Mouse (Mus musculus) midbrain, postnatal 0 days (tissue): Measurements from ENCODE around the gene Fut8. TPM values are rescaled to one million over a fixed set of nuclear protein-coding genes. Genes with fewer than 3 reads are reported as not detected.
"Not testable (repeated sequence)": the region's sequence is repeated elsewhere in the genome, so short reads cannot be mapped to it uniquely, and the experiment has no call there.

ENCODE experiments used
- ATAC-seq: fragments of 200-750 bp; cut with Nextera tagmentation; 2 replicates; pipeline ENCODE4 v1.8.0; 2017; ENCODE audit warnings: moderate number of reproducible peaks, mild to moderate bottlenecking, moderate TSS enrichment, moderate library complexity; ENCODE audit not compliant: low FRiP score
- DNase-seq: peaks from one replicate; pipeline ENCODE4 v3.0.0-alpha.2; 2015; ENCODE audit warnings: low spot score
- H3K27ac ChIP-seq: fragments of 300-500 bp; sonication (generic); 2 replicates; pipeline ENCODE4 v1.5.1; 2014; ENCODE audit warnings: low read depth, mild to moderate bottlenecking, low read length, mixed read lengths
- H3K27me3 ChIP-seq: fragments of 300-500 bp; sonication (generic); 2 replicates; pipeline ENCODE4 v1.6.1; 2014; ENCODE audit warnings: low read length, control low read depth, mixed read lengths; ENCODE audit not compliant: insufficient read depth
- H3K36me3 ChIP-seq: fragments of 300-500 bp; sonication (generic); 2 replicates; pipeline ENCODE4 v1.6.1; 2014; ENCODE audit warnings: low read length, control low read depth, mixed read lengths; ENCODE audit not compliant: insufficient read depth
- H3K4me1 ChIP-seq: fragments of 300-500 bp; sonication (generic); 2 replicates; pipeline ENCODE4 v1.6.1; 2014; ENCODE audit warnings: mild to moderate bottlenecking, control low read depth, antibody characterized with exemption, low read length, mixed read lengths; ENCODE audit not compliant: insufficient read depth
- H3K4me2 ChIP-seq: fragments of 300-500 bp; sonication (generic); 2 replicates; pipeline ENCODE4 v1.6.1; 2014; ENCODE audit warnings: low read depth, mild to moderate bottlenecking, low read length, mixed read lengths; ENCODE audit not compliant: poor library complexity, severe bottlenecking
- H3K4me3 ChIP-seq: fragments of 300-500 bp; sonication (generic); 2 replicates; pipeline ENCODE4 v1.5.1; 2014; ENCODE audit warnings: low read depth, mild to moderate bottlenecking, low read length, moderate library complexity
- H3K9ac ChIP-seq: fragments of 300-500 bp; sonication (generic); replicated peaks from 2 replicates; pipeline ENCODE4 v1.6.1; 2014; ENCODE audit warnings: mild to moderate bottlenecking, low read length, moderate library complexity, mixed read lengths; ENCODE audit not compliant: poor library complexity, severe bottlenecking
- H3K9me3 ChIP-seq: fragments of 300-500 bp; sonication (generic); 2 replicates; pipeline ENCODE4 v1.6.1; 2016; ENCODE audit warnings: low read length, control low read depth
- CTCF ChIP-seq: IDR thresholded peaks from 2 replicates; pipeline ENCODE4 v1.5.1; 2016; ENCODE audit warnings: antibody characterized with exemption, mild to moderate bottlenecking
- WGBS: fragments of 180-500 bp; shearing (Covaris S2); extraction: QIAGEN DNeasy Blood & Tissue Kit; methylation state at CpG from one replicate; pipeline ENCODE4 v1.1.7; 2014; 5-methylcytosine and 5-hydroxymethylcytosine counted together
- polyA plus RNA-seq: library from polyadenylated mRNA; unstranded; fragments of >200 nt; fragmentation: Nextera tagmentation; extraction: Ambion mirVana; gene quantifications from 2 replicates; pipeline ENCODE4 v1.2.1, GENCODE M21; 2015
- total RNA-seq: library from RNA; depleted of rRNA; stranded (reverse); fragments of >200 nt; gene quantifications from 2 replicates; pipeline ENCODE4 v1.2.3, GENCODE M21; 2014

The Fut8 gene
- total and polyA plus RNA-seq, 2 experiments from 2014 or later, result 62.3 to 74.1 TPM

DNA sequence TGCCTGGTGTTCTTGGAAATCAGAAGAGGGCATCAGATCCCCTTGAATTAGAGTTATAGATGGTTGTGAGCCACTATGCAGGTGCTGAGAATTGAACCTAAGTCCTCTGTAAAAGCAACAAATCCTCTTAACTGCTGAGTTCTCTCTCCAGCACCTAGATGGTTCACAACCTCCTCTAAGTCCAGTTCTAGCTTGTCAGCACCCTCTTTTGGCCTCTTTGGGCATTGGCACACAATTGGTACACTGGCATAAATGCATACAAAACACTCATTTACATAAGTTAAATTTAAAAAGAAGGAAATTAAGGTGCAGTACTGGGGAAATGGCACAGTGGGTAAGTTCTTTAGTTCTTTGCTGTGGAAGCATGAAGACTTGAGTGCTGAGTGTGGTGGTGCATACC lies 24.7 kb downstream of the Fut8 start:
- Histone ChIP-seq H3K27ac (no peak overlapping the region), H3K27me3 (no peaks in the 10 kb centered on the region), H3K4me3 (no peak overlapping the region), H3K4me2 (no peak overlapping the region), H3K9ac (no peak overlapping the region), H3K36me3 (no peaks in the 10 kb centered on the region), H3K9me3 (no peaks in the 10 kb centered on the region), H3K4me1 (no peaks in the 10 kb centered on the region)
- no peak for TF ChIP-seq CTCF
- ATAC-seq (no peak), DNase-seq (no peak)

DNA sequence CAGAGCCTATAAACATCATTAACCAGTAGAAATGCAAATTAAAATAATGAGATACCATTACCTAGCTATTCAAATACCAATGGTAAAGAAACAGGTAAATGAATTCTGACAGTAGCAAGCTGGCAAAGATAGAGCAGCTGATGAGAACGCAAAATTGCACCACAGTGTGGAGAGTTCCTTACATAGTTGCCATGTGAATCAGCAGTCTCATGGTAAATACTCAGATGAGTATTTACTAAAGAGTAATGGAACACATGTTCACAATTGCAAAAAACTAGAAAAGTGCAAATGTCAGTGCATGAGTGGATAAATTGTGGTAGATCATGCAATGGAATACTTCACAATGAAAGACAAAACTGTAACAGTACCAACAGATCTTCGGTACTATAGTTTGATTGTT lies 25.9 kb downstream of the Fut8 start:
- TF ChIP-seq CTCF, result no peak
- ATAC-seq, result no peak
- H3K9ac ChIP-seq, result no peak overlapping the region
- no peak overlapping the region for H3K27ac ChIP-seq
- no peaks in the 10 kb centered on the region for H3K9me3 ChIP-seq
- H3K4me1 ChIP-seq, result no peaks in the 10 kb centered on the region
- 85% methylated on average over 2 of the region's 2 CpGs for WGBS
- no peak overlapping the region for H3K4me2 ChIP-seq
- H3K27me3 ChIP-seq, result no peaks in the 10 kb centered on the region
- H3K36me3 ChIP-seq, result no peaks in the 10 kb centered on the region
- no peak for DNase-seq
- H3K4me3 ChIP-seq, result no peak overlapping the region

DNA sequence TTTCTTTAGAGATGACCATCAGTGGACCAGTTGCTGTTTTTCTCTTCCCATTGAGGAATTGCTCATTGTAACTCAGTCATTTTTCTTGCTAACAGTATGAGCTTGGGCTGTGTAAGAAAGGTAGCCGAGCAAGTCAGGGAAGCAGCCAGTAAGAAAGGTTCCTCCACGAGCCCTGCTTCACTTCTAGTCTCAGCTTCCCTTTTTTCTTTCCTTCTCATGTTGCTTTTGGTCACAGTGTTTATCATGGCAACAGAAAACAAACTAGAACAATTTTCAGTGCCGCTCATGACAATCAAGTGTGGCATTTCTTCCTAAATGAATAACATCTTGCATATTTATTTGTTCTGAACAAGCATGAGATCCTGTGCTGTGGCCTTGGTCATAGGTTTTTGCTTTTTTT lies 32.8 kb downstream of the Fut8 start:
- no peak for TF ChIP-seq CTCF
- 88% methylated on average over 3 of the region's 3 CpGs for WGBS
- Histone ChIP-seq H3K36me3 (no peaks in the 10 kb centered on the region), H3K27ac (no peak overlapping the region), H3K4me1 (no peaks in the 10 kb centered on the region), H3K4me2 (no peak overlapping the region), H3K9me3 (no peaks in the 10 kb centered on the region), H3K9ac (no peak overlapping the region), H3K4me3 (no peak overlapping the region), H3K27me3 (no peaks in the 10 kb centered on the region)
- DNase-seq (no peak), ATAC-seq (no peak)

DNA sequence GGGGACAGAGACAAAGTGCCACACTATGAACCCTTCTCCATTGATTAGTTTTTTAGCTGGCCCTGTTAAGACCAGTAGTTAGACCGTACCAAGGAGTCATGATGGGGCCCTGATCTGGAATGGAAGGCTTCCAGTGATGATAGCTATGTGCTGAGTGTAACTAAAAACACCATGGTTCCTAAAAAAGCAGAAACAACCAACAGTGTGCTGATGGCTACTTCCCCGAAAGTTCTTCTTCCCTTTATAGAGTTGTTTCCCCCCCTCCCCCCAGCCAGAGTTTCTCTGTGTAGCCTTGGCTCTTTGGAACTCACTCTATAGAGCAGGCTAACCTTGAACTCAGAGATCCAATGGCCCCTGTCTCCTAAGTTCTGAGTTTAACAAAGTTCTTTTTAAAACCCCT lies 50.6 kb downstream of the Fut8 start:
- no peaks in the 10 kb centered on the region for H3K27me3 ChIP-seq
- DNase-seq (no peak), ATAC-seq (no peak)
- no peak overlapping the region for H3K4me2 ChIP-seq
- no peaks in the 10 kb centered on the region for H3K9me3 ChIP-seq
- WGBS, result 96% methylated on average over 2 of the region's 2 CpGs
- no peaks in the 10 kb centered on the region for H3K36me3 ChIP-seq
- H3K9ac ChIP-seq, result no peak overlapping the region
- H3K4me1 ChIP-seq, result no peaks in the 10 kb centered on the region
- H3K27ac ChIP-seq, result no peak overlapping the region
- H3K4me3 ChIP-seq, result no peak overlapping the region
- no peak for TF ChIP-seq CTCF

DNA sequence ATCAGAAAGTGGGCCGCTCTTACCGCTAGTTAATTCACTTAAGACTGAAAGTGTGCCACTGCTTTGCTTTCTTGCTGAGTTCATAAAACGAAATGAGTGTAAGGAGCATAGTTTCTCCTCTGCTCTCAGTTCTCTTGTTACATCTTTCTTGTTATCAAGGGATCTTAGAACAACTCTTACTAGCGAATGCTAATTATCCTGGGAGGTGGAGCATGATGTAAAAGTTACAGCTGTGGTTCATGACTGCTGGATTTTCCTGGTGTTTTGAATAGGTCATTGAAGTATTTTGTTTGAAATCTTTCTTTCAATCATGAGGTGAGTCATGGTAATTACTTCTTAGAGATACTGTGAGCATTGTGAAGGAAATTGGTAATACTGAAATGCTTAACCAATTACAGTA lies 53.1 kb downstream of the Fut8 start:
- no peak for DNase-seq
- Histone ChIP-seq H3K4me1 (no peaks in the 10 kb centered on the region), H3K27me3 (no peaks in the 10 kb centered on the region), H3K9ac (no peak overlapping the region), H3K4me3 (no peak overlapping the region), H3K4me2 (no peak overlapping the region), H3K9me3 (no peaks in the 10 kb centered on the region), H3K36me3 (no peaks in the 10 kb centered on the region), H3K27ac (no peak overlapping the region)
- ATAC-seq, result no peak
- no peak for TF ChIP-seq CTCF
- WGBS, result 78% methylated on average over 4 of the region's 4 CpGs

DNA sequence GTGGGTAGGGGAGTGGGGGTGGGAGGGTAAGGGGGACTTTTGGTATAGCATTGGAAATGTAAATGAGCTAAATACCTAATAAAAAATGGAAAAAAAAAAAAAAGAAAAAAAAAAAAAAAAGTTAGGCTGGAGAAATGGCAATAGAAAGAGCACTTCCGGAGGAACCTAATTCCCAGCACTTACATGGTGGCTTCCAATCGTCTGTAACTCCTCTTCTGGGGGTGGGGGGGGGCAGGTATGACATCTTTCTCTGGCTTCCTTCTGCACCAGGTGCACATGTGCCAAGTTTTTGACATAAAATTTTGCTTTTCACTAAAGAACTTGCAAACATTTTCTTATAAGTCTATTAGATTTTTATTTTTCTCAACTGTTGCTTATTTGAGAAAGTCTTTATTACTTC lies 53.9 kb downstream of the Fut8 start:
- not testable (repeated sequence) for H3K4me3 ChIP-seq, H3K27me3 ChIP-seq, H3K27ac ChIP-seq, H3K4me2 ChIP-seq, H3K9ac ChIP-seq, H3K9me3 ChIP-seq, H3K4me1 ChIP-seq, H3K36me3 ChIP-seq, DNase-seq, ATAC-seq
- 81% methylated on average over 2 of the region's 2 CpGs for WGBS
